Mouse (Mus musculus): ENCODE data around the gene Lexm. TPM values are rescaled to one million over a fixed set of nuclear protein-coding genes. Genes with fewer than 3 reads are reported as not detected.

The Lexm gene
- polyA plus RNA-seq, 1 experiment from 2014 or later = 0.24 TPM

Other genes with a start within 250 kb of the Lexm start
- 4.7 and 5.9 TPM in 2 replicates for gene Pcsk9, start 152.9 kb downstream of the Lexm start, polyA plus RNA-seq (2015; fragmentation: Nextera tagmentation; extraction: Ambion mirVana)
- gene Bsnd, start 125.0 kb downstream of the Lexm start, polyA plus RNA-seq (2015; fragmentation: Nextera tagmentation; extraction: Ambion mirVana) = 0.05 and 0.11 TPM in 2 replicates
- gene Dhcr24, start 56.2 kb downstream of the Lexm start, polyA plus RNA-seq (2015; fragmentation: Nextera tagmentation; extraction: Ambion mirVana) = 4.5 and 5.7 TPM in 2 replicates
- gene Ttc22, start 5.2 kb upstream of the Lexm start, polyA plus RNA-seq (2015; fragmentation: Nextera tagmentation; extraction: Ambion mirVana) = 9.8 and 12.4 TPM in 2 replicates
- 13.2 and 14.3 TPM in 2 replicates for gene Pars2, start 33.8 kb upstream of the Lexm start, polyA plus RNA-seq (2015; fragmentation: Nextera tagmentation; extraction: Ambion mirVana)
- gene Ttc4, start 61.7 kb upstream of the Lexm start, polyA plus RNA-seq (2015; fragmentation: Nextera tagmentation; extraction: Ambion mirVana) = 97.5 and 102 TPM in 2 replicates
- 0.39 and 0.57 TPM in 2 replicates for gene Mroh7, start 113.7 kb upstream of the Lexm start, polyA plus RNA-seq (2015; fragmentation: Nextera tagmentation; extraction: Ambion mirVana)
- gene Fam151a, start 116.6 kb upstream of the Lexm start, polyA plus RNA-seq (2015; fragmentation: Nextera tagmentation; extraction: Ambion mirVana) = 0.14 and 0.33 TPM in 2 replicates
- gene Acot11, start 187.8 kb upstream of the Lexm start, polyA plus RNA-seq (2015; fragmentation: Nextera tagmentation; extraction: Ambion mirVana) = 3.0 and 4.1 TPM in 2 replicates

All from embryonic facial prominence, embryonic 15.5 days (tissue).